Mouse (Mus musculus) right cerebral cortex, postnatal 14 days (tissue): ENCODE measurements around the gene BC004004.
A peak's percentile ranks its signal among the peaks of the same experiment; 100 is the strongest.
"Not testable (repeated sequence)": the region's sequence is repeated elsewhere in the genome, so short reads cannot be mapped to it uniquely, and the experiment has no call there.

ENCODE experiments used
- DNase-seq: peaks from one replicate; pipeline ENCODE4 v3.0.0; 2022

The BC004004 gene

GRCm38 (mm10) chr17:29268682-29269348, at the start of gene BC004004:
Gene BC004004 (plus strand): TSS chr17:29268788.
- DNase-seq: peak; percentile 97

GRCm38 (mm10) chr17:29220631-29221030, 48.0 kb upstream of the BC004004 start:
- DNase-seq: no peak

DNA sequence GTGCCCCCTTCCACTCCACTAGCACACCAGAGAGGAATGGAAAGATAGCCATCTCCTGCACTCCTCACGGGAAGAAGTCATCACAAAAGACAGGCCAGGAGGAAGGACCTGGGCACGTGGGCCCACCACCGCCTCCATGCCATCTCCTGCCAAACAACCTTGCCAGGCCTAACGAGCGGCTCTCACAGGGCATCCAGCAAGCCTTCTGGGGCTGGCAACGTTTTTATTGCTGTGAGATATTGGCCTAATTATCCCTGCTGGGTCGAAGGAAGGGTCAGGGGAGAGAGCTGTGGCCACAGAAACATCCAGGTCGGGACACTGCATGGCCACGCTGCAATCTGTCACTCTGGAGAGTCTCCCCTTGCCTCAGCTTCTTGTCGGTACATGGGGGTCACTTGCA, 37.5 kb upstream of the BC004004 start:
- DNase-seq: no peak

- DNase-seq: no peak
Observed at GRCm38 (mm10) chr17:29236111-29236510, 32.5 kb upstream of the BC004004 start.

DNA sequence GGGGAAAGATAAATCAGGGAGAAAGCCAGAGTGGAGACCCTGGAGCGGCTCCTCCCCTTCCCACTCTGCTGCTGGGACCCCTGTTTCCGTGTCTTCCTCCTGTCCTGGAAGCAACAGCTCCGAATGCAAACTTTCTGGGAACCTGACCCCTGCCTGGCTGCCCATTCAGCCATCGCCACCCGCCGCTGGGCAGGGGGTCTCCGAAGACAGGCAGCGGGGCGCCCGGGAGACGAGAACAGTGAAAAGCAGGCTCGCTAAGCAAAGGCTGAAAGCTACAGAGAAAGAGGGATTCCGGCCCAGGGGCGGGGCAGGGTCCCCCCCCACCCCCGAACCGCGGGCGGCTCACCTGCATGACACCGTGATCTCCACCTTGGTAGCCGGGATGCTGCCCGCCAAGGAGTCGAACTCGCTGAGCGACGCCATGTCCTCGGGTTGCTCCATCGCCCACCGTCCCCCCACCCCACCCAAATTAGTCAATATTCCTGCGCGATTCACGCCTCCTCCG, 31.3 kb upstream of the BC004004 start:
- DNase-seq: no peak

- DNase-seq: peak; percentile 58
Observed at GRCm38 (mm10) chr17:29237772-29238420, 30.7 kb upstream of the BC004004 start, which contains the start of gene Cpne5. Gene Cpne5 (minus strand): TSS chr17:29238167.

DNA sequence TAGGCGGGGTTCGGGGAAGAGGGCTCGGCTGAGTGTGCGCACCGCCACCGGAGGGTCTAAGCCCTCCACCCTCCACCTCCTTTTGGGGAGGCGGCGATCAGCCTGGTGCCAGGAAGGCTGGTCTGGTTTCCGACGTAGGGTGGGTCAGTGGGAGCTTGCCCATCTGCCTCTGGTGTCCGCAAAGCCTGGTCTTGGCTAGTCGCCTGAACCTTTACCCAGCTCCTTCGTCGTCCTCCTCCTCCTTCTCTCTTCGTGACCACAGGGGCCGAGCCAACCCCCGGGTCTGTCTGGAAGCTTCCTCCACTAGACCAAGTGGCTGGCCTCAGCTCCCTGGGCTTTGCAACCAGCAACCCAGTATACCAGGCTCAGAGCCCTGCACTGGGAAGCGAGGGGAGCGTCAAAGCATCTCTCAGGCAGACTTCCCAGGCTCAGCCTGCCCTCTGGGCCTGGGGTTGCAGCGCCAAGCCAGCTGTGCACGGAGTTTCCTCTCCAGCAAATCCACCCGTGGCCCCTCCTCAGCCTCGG, 30.1 kb upstream of the BC004004 start:
- no peak for DNase-seq

DNA sequence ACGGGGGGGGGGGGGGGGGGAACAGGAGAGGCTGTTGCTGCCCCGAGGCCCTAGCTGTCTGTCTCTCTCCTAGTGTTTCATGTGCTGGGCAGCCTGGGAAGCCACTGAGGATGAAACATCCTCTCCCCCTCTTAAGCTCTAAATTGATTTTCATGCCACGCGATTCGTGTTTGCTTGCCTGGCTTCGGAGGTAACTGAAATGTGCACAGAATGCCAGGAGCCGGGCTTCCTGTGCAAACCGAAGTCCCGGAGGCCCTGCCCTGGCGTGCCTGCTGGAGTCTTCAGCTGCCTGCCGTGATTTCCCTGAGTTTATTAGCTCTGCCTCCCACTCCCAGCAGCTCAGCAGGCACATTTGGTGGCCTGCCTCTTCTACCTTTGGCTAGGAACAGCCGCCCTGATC, 23.7 kb upstream of the BC004004 start:
- DNase-seq: no peak

GRCm38 (mm10) chr17:29245725-29246124, 22.9 kb upstream of the BC004004 start:
- DNase-seq: peak; percentile 35

GRCm38 (mm10) chr17:29246602-29247001, 22.0 kb upstream of the BC004004 start:
- no peak for DNase-seq

DNA sequence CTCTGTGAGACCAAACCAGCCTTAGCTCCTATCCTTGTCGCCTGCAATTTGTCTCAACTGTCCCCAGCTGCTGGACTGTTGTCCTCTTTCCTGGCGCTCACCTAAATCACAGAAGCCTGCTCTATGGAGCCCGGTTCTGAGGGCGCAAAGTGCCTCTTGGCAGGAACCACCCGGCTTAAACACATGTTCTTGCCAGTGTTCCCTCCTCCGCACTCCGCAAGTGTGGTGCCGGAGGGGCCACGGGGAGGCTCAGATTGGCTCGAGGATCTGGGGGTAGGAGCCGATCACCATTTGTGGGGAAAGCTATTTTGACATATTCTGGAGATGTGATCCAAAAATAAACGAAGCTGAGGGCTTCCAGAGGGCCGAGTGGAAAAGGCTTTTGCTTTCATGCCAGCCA, 20.7 kb upstream of the BC004004 start:
- DNase-seq: no peak

DNA sequence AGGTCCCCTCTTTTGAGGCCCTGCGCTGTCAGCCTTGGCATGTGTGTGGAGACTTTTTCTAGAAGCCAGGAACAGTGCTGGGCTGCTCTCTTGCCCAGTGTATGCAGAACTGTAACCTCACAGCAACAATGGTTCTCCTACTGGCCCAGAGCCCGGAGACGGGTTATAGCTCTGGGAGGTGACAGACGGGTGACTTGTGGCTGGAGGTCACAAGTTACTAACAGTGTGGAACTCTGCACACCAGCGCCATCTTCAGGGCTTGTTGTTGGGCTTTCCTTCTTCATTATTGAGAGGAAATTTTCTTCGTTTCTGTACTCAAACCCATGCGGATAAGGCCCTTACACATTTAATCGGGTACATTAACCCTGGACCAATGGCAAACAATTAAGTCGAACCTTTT, 19.1 kb upstream of the BC004004 start:
- DNase-seq: peak; percentile 55

DNA sequence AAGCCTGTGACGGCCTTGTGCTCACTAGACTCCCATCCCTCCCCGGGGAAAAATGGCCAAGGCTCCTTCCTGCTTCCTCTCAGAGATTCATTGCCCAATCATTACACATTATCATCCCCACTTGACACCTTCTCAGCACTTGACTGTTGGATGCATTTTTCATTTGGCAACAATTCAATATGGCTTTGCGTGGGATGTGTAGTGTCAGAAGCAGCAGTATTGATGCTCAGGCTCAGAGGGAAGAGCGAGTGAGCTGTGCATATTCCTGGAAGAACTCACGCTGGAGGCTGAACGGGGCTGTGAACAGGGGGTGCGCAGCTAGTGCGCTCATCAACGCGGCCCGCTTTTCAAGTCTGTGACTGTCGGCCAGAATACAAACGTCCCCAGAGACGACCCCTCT, 17.6 kb upstream of the BC004004 start:
- DNase-seq: not testable (repeated sequence)

DNA sequence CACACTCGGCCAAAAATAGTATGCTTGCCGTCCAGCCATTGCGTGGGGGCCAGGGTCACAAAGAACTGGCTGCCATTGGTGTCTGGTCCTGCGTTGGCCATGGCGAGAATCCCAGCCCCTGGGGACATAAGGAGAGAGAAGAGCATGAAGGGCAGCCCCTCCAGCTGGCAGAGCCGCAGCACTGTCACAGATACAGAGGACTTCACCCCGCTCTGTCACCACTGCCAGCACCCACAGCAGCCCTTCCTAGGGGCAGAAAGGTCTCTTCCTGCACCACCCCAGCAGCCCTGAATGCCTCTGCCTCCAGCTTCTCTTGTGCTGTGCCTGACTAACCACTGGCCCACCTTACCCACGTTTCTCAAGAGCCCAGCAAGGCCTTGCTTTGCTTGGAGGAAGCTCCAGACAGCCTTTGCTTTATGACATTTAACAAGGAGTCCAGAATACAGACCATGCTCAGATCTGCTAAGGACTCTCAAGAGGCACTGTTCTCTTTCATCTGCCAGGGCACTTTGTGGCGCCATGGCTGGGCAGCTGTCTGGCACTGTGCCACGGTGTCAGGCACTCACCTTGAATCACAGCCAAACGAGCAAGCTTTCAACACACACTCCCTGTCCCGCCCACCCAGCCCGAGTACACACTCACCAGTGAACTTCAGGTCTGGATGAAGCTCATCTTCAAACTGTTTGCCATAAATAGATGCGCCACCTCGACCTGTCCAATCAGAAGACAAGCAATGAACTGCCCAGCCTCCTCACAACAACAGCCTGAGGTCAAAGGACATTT, 16.8 kb upstream of the BC004004 start:
- DNase-seq: no peak

DNA sequence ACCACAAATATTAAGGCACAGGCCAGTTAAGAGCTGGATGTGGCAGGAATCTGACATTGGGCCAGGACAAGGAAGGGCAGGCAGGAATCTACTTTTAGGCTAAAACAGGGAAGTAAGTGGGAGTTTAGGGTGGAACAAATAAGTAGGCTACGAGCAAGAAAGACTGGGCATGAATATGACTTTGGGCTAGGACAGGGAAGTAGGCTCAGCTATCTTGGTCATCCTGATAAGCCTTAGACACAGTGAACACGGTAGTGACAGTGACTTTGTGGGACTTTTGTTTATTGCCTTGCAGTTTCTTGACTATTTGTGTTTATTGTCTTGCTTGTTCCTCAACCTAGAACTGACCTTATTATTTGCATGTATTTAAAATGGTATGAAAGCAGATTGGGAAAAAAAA, 15.4 kb upstream of the BC004004 start:
- no peak for DNase-seq

DNA sequence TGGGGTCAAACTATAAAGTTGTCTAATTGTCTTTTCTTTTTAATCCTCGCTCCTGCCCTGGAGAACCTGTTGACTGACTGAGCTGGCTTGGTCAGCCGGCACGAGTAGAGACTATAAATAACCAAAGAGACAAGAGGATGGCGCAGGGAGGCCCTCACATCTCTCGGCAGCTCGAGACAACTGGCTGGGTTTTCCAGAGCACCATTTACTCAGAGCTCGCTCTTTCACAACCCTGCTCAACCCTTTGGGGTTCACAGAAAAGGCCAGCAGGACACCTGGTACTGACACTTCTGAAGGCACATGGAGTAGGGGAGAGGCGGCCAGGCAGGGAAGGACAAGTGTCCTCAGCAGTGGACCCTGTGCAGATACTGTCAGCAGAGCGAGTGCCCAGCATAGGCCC, 14.9 kb upstream of the BC004004 start:
- DNase-seq: no peak

DNA sequence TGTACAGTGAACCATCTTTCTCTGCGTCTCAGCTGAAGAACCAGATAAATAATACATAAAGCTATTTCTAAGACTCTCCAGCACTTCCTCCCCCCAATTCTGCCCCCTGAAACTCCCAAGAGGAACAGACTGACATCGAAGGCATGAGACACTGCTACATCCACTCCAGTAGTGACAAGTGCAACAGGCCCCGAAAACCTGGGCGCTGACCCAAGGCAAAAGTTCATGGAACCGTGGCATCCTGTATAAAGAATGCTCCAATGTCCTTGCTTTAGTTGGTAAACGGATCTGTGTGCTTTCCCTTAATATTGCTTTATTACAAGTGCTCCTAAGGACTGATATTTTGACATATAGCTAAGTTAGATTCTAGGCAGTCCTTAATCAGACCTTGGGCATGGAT, 13.8 kb upstream of the BC004004 start:
- not testable (repeated sequence) for DNase-seq

DNA sequence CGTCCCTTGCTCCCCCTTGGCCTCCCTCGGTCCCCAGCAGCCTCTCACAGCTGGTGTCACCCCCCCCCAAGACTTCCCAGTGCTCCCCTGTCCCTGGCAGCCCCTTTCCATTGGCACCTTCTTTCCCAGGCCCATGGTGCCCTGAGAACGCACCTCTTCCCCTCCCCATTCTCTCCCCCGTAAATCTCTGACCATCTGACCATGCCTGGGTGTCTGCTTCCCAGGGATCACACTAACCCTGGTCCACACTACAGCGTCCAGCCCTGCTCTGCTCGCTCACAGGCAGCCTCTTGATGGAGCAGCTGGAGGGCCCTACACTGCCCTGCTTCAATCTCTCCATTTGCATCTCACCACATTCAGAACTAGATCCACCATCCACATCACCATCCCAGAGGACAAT, 12.1 kb upstream of the BC004004 start:
- no peak for DNase-seq

GRCm38 (mm10) chr17:29257001-29257511, 11.5 kb upstream of the BC004004 start:
- DNase-seq: no peak

DNA sequence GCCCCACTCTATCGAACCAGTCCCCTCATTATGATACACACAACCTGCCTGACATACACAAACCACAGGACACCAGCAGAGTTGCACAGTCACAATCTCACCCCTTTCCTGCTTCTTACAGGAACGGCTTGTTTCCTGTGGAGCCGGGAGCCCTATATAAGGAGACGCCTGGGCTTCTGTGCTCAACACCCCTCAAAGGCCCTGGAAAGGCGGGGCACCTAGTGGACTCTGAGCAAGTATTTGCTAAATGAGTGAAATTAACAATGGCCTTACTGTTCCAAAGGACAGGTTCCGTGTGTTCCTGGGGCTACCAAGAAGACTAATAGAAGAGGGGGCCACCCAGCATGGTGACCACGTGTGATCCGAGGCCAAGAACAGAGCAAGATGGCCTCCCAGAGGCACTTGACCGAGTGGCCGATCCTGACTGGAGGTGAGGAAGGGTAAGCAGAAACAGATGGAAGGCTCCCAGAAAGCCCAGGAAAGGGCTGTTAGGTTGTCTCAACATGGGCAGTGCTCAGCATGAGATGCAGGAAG, 10.5 kb upstream of the BC004004 start:
- no peak for DNase-seq

DNA sequence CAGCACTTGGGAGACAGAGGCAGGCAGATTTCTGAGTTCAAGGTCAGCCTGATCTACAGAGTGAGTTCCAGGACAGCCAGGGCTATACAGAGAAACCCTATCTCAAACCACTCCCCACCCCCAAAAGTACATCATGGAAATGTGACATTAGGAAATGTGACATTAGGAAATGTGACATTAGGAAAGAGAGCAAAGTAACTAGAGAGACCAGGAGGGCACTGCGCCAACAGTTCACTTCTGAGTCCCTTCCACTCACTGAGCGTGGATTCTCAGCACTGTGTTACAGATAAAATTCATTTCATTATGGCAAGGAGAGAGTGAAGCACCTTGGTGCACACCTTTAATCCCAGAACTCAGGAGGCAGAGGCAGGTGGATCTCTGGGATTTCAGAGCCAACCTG, 9.7 kb upstream of the BC004004 start:
- no peak for DNase-seq

DNA sequence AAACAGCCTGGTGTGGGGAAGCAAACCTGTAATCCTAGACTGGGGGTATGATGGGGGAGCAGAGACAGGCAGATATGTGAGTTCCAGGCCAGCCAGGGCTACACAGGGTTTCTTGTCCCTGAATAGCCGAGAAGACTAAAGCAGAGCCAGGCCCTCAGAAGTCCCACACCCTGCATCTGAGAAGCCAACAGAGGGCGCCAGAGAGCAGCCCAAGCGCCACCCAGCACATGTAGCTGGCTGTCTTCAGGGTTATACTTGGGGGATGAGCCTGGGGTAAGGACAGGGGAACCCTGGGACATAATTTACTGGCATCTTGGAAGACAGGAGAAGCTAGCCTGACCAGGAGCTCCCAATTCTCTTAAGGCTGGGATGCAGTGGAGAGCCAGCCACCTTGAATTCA, 9.1 kb upstream of the BC004004 start:
- peak; percentile 85 for DNase-seq

DNA sequence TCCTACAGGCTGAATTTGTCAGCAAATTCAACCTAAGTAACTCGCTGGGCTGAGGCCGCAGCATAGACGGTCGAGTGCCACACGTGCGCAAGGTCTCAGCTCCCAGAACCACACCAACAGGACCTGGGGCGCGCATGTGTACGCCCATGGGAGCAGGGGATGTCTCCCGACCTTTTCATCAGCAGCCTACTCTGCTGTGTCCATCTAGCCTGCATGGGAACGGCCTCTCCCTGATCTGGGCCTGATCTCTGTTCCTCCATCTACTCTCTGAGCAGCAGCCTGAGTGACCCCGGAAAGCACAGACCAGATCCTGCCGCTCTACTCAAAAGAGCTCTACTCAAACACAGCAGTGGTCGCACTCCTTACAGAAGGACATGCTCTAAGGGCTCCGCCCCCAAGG, 8.1 kb upstream of the BC004004 start:
- no peak for DNase-seq
